Mouse (Mus musculus): ENCODE results near the gene Cc2d2b. TPM values are rescaled to one million over a fixed set of nuclear protein-coding genes. Genes with fewer than 3 reads are reported as not detected.
A peak's percentile ranks its signal among the peaks of the same experiment; 100 is the strongest.

Gene Cc2d2b
- total RNA-seq, 1 experiment = 0.40 TPM

DNA sequence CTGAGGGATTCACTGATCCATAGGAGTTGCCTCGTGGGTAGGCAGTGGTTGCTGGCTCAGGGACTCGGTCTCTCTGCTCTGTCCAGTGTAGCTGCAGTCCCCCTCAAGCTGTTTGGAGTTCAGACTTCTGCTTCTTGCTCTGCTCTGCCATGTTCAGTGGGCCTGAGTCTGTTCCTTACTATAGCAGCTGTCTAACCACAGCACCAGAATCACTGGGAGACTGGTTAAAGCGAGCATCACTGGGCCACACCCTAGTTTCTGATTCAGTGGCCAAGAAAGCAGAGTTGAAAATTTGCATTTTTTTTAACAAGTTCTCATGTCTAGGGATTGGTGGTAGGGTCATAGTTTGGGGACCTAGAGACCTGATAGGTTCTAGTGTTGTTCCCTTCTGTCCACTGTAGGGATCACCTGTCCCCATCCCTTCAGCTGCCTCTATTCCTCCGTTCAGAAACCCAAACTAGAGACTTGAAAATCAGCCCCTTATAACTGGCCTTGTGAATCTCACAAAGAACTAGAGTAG, 72.8 kb downstream of the Cc2d2b start:
- TF ChIP-seq ZNF384 (IDR thresholded peaks at IDR 0.05; ENCODE audit: low read depth, low read length) = no peak
- no peak for TF ChIP-seq MAFK (IDR thresholded peaks at IDR 0.05; ENCODE audit: insufficient read depth, low read depth, low read length)
- TF ChIP-seq CHD2 (IDR thresholded peaks at IDR 0.05; ENCODE audit: low read depth, low read length) = no peak
- no peak for TF ChIP-seq HCFC1 (IDR thresholded peaks at IDR 0.05; ENCODE audit: borderline replicate concordance, insufficient read depth, low read length)
- TF ChIP-seq ZC3H11A (IDR thresholded peaks at IDR 0.05; ENCODE audit: borderline replicate concordance, low read depth, low read length) = no peak
- Histone ChIP-seq H3K4me1 (ENCODE audit: control insufficient read depth in 2 of 2, insufficient read depth in 2 of 2, low read length in 2 of 2, poor library complexity in 1 of 2) (no peaks in the 10 kb centered on the region), H3K9me3 (ENCODE audit: control insufficient read depth, insufficient read depth, low read depth, low read length) (no peaks in the 10 kb centered on the region), H3K9ac (ENCODE audit: insufficient read depth, low read depth, low read length, poor library complexity, severe bottlenecking) (no peak overlapping the region), H3K4me3 (ENCODE audit: insufficient read depth in 1 of 2, low read depth in 1 of 2, low read length in 2 of 2, poor library complexity in 1 of 2, severe bottlenecking in 1 of 2) (no peak overlapping the region), H3K27ac (ENCODE audit: insufficient read depth, low read depth, low read length, poor library complexity, severe bottlenecking) (no peak overlapping the region), H3K36me3 (ENCODE audit: control insufficient read depth, insufficient read depth, low read length, poor library complexity, severe bottlenecking) (no peaks in the 10 kb centered on the region)
- in situ Hi-C loops (cut with MboI; ENCODE audit: low sequenced_read_pairs in 2 of 2, unreplicated experiment in 2 of 2) = no loop called here
- no peak for DNase-seq (ENCODE audit: low read depth, low spot score)

DNA sequence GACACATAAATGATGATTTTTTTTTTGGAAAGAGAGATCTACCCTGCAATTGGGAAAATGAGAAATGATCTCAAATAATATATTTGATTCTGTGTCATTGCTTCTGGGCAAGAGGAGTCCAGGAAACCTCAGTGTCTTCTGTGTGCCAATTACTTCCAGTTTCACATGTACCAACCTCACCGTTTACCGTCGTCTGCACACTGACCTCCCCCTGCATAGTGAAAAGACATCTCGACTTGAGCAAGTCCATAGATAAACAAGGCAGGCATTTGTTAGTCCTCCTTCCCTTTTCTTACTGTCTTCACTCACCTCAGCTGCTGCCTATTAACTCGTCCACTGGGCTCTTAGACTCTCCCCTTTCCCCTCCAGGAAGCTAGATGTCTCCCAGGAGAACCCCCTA, 77.1 kb downstream of the Cc2d2b start:
- TF ChIP-seq ZC3H11A (IDR thresholded peaks at IDR 0.05; ENCODE audit: borderline replicate concordance, low read depth, low read length) = no peak
- no peak for TF ChIP-seq ZNF384 (IDR thresholded peaks at IDR 0.05; ENCODE audit: low read depth, low read length)
- no peak for TF ChIP-seq HCFC1 (IDR thresholded peaks at IDR 0.05; ENCODE audit: borderline replicate concordance, insufficient read depth, low read length)
- no peak for TF ChIP-seq MAFK (IDR thresholded peaks at IDR 0.05; ENCODE audit: insufficient read depth, low read depth, low read length)
- TF ChIP-seq CHD2 (IDR thresholded peaks at IDR 0.05; ENCODE audit: low read depth, low read length) = no peak
- no peaks in the 10 kb centered on the region for H3K9me3 ChIP-seq (ENCODE audit: control insufficient read depth, insufficient read depth, low read depth, low read length)
- no peaks in the 10 kb centered on the region for H3K4me1 ChIP-seq (ENCODE audit: control insufficient read depth in 2 of 2, insufficient read depth in 2 of 2, low read length in 2 of 2, poor library complexity in 1 of 2)
- no peak overlapping the region for H3K4me3 ChIP-seq (ENCODE audit: insufficient read depth in 1 of 2, low read depth in 1 of 2, low read length in 2 of 2, poor library complexity in 1 of 2, severe bottlenecking in 1 of 2)
- no peak overlapping the region for H3K9ac ChIP-seq (ENCODE audit: insufficient read depth, low read depth, low read length, poor library complexity, severe bottlenecking)
- no peak overlapping the region for H3K27ac ChIP-seq (ENCODE audit: insufficient read depth, low read depth, low read length, poor library complexity, severe bottlenecking)
- in situ Hi-C loops (cut with MboI; ENCODE audit: low sequenced_read_pairs in 2 of 2, unreplicated experiment in 2 of 2) = no loop called here
- no peaks in the 10 kb centered on the region for H3K36me3 ChIP-seq (ENCODE audit: control insufficient read depth, insufficient read depth, low read length, poor library complexity, severe bottlenecking)
- no peak for DNase-seq (ENCODE audit: low read depth, low spot score)

DNA sequence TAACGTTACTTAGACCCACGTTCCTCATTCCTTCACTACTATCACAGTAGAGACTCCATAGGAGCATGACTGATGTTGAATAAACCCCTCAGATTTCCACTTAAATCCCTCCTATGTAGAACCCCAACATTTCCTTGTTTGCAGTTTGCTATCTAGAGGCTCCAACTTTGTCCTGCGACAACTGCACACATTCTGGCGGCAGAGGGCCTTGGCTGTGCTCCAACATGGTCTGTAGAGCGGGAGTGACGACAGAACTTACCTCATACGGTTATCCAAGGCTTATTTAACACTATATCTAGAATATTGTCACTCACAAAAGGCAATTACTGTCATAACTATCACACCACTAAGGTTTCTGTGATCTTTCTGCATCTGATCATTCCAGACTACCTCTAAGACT, 78.2 kb downstream of the Cc2d2b start:
- no peak overlapping the region for H3K4me3 ChIP-seq (ENCODE audit: insufficient read depth in 1 of 2, low read depth in 1 of 2, low read length in 2 of 2, poor library complexity in 1 of 2, severe bottlenecking in 1 of 2)
- in situ Hi-C loops (cut with MboI; ENCODE audit: low sequenced_read_pairs in 2 of 2, unreplicated experiment in 2 of 2) = no loop called here
- no peaks in the 10 kb centered on the region for H3K9me3 ChIP-seq (ENCODE audit: control insufficient read depth, insufficient read depth, low read depth, low read length)
- no peaks in the 10 kb centered on the region for H3K36me3 ChIP-seq (ENCODE audit: control insufficient read depth, insufficient read depth, low read length, poor library complexity, severe bottlenecking)
- H3K27ac ChIP-seq (ENCODE audit: insufficient read depth, low read depth, low read length, poor library complexity, severe bottlenecking) = no peak overlapping the region
- no peaks in the 10 kb centered on the region for H3K4me1 ChIP-seq (ENCODE audit: control insufficient read depth in 2 of 2, insufficient read depth in 2 of 2, low read length in 2 of 2, poor library complexity in 1 of 2)
- DNase-seq (ENCODE audit: low read depth, low spot score) = no peak
- TF ChIP-seq ZC3H11A (IDR thresholded peaks at IDR 0.05; ENCODE audit: borderline replicate concordance, low read depth, low read length) (no peak), ZNF384 (IDR thresholded peaks at IDR 0.05; ENCODE audit: low read depth, low read length) (no peak), MAFK (IDR thresholded peaks at IDR 0.05; ENCODE audit: insufficient read depth, low read depth, low read length) (no peak), CHD2 (IDR thresholded peaks at IDR 0.05; ENCODE audit: low read depth, low read length) (no peak), HCFC1 (IDR thresholded peaks at IDR 0.05; ENCODE audit: borderline replicate concordance, insufficient read depth, low read length) (no peak)
- no peak overlapping the region for H3K9ac ChIP-seq (ENCODE audit: insufficient read depth, low read depth, low read length, poor library complexity, severe bottlenecking)

DNA sequence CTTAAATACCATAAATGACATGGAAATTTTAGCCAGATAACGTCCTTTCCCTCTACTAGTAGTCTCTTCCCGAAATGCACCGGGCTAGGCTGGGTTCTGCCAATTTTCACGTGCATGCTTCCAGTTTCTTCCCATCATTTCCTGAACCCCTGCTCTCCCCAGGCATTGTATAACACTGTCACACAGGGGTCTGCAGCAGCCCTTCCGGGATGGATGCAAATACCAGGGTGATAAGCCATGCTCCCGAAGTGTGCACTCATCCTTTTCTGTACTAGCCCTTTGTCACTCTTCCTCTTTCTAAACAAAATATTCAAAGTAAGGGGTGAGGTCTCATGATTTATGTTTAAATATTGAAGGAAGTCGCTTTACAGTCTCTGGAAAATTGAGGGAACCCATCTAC, 81.6 kb downstream of the Cc2d2b start:
- no peak overlapping the region for H3K27ac ChIP-seq (ENCODE audit: insufficient read depth, low read depth, low read length, poor library complexity, severe bottlenecking)
- H3K9ac ChIP-seq (ENCODE audit: insufficient read depth, low read depth, low read length, poor library complexity, severe bottlenecking) = no peak overlapping the region
- H3K36me3 ChIP-seq (ENCODE audit: control insufficient read depth, insufficient read depth, low read length, poor library complexity, severe bottlenecking) = no peaks in the 10 kb centered on the region
- TF ChIP-seq ZC3H11A (IDR thresholded peaks at IDR 0.05; ENCODE audit: borderline replicate concordance, low read depth, low read length) = no peak
- TF ChIP-seq CHD2 (IDR thresholded peaks at IDR 0.05; ENCODE audit: low read depth, low read length) = no peak
- no peak for TF ChIP-seq HCFC1 (IDR thresholded peaks at IDR 0.05; ENCODE audit: borderline replicate concordance, insufficient read depth, low read length)
- no peak for DNase-seq (ENCODE audit: low read depth, low spot score)
- no peaks in the 10 kb centered on the region; a peak in 1 of 4 replicates for H3K4me1 ChIP-seq (ENCODE audit: control insufficient read depth in 2 of 2, insufficient read depth in 2 of 2, low read length in 2 of 2, poor library complexity in 1 of 2)
- H3K9me3 ChIP-seq (ENCODE audit: control insufficient read depth, insufficient read depth, low read depth, low read length) = no peaks in the 10 kb centered on the region
- in situ Hi-C loops (cut with MboI; ENCODE audit: low sequenced_read_pairs in 2 of 2, unreplicated experiment in 2 of 2) = no loop called here
- H3K4me3 ChIP-seq (ENCODE audit: insufficient read depth in 1 of 2, low read depth in 1 of 2, low read length in 2 of 2, poor library complexity in 1 of 2, severe bottlenecking in 1 of 2) = peak overlapping the region in 1 of 2 experiments; percentile 86; a peak in 2 of 4 replicates
